Mouse (Mus musculus): ENCODE data around the gene Dcps. TPM values are rescaled to one million over a fixed set of nuclear protein-coding genes. Genes with fewer than 3 reads are reported as not detected.
"Not testable (repeated sequence)": the region's sequence is repeated elsewhere in the genome, so short reads cannot be mapped to it uniquely, and the experiment has no call there.

Gene Dcps
- polyA plus RNA-seq, 1 experiment from 2014 or later = 43.4 TPM

DNA sequence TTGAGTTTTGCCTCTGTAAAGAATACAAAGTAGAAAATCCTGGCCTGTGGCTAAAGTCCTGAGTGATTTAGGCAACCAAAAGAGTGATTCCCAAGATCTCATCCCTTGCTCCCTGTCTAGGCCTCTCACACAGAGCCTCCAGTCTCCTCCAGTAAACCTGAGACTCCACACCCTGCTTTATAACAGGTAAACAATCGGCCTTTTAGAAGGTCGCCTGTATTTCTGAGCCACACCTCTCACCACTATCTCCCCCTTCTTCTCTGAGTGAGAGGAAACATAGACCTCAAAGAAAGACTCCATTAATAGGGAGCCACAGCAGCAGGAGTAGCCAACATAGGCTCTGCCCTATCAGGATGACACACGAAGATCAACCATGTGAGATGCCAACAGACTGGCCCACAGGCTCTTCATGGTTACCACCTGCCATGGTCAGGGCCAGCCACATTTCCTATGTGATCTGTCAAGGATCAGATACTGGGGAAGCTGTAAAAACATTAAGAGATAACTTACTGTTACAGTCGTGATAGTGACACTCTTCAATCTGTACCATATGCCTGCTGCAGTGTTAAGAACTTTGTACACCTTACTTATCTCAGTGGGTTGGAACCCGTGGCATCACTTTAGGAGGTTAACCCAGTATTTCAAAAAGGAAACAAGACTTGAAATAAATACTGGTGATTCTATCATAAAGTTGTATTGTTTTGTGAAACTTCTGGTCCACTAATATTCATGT is 11.6 kb downstream of the Dcps start:
- WGBS (ENCODE audit: insufficient replicate concordance) = 38% methylated on average over 5 of the region's 5 CpGs

DNA sequence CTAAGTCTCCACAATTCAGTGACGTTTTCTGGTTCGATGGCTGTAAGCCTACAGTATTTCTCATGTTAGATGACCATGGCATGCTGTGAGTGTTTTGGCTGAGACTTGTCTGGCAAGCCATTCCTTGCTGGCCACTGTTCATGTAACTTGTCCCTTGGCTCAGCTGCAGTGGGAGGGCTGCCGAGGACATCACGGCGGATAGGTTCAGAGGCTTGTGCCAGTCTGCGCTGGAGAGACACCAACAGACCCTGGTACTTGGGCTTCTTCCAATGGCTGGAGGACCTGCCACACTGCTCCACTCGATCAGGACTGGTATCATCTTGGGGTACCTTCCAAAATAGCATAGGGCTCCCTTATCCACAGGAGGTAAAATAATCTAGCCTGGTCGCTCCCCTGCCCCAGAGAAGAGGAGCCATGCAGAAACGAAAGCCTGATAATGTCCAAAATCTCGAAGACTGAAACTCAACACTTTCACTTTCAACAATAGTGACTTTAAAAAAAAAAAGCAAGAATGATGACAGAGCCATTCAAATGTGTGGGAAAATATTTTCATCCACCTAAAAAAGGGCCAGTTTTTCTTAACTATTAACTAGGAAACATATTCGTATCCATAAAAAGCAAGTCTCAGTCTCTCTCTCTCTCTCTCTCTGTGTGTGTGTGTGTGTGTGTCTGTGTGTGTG is 12.7 kb downstream of the Dcps start:
- Histone ChIP-seq H3K4me1 (ENCODE audit: control insufficient read depth, low read depth, low read length) (peaks cover 3% of the 10 kb centered on the region; the same call in 1 of the 2 replicates), H3K9ac (ENCODE audit: low read depth, low read length) (no peak overlapping the region), H3K4me2 (ENCODE audit: low read depth, low read length) (no peak overlapping the region), H3K36me3 (ENCODE audit: control insufficient read depth, insufficient read depth) (no peaks in the 10 kb centered on the region), H3K9me3 (replicated peaks; ENCODE audit: control insufficient read depth, low read length) (no peaks in the 10 kb centered on the region), H3K27me3 (ENCODE audit: control insufficient read depth, insufficient read depth, low read depth, low read length) (no peaks in the 10 kb centered on the region), H3K4me3 (ENCODE audit: low read depth, low read length) (no peak overlapping the region), H3K27ac (ENCODE audit: low read length) (no peak overlapping the region)
- no peak for ATAC-seq (ENCODE audit: low read depth)
- 80% methylated on average over 11 of the region's 11 CpGs for WGBS (ENCODE audit: insufficient replicate concordance)

More for the DNA sequence above, 11.6 kb downstream of the Dcps start:
- Histone ChIP-seq H3K27ac (ENCODE audit: low read length) (no peak overlapping the region), H3K4me1 (ENCODE audit: control insufficient read depth, low read depth, low read length) (peaks cover 3% of the 10 kb centered on the region; the same call in 1 of the 2 replicates), H3K36me3 (ENCODE audit: control insufficient read depth, insufficient read depth) (no peaks in the 10 kb centered on the region), H3K9me3 (replicated peaks; ENCODE audit: control insufficient read depth, low read length) (no peaks in the 10 kb centered on the region), H3K27me3 (ENCODE audit: control insufficient read depth, insufficient read depth, low read depth, low read length) (no peaks in the 10 kb centered on the region), H3K4me3 (ENCODE audit: low read depth, low read length) (no peak overlapping the region), H3K9ac (ENCODE audit: low read depth, low read length) (no peak overlapping the region), H3K4me2 (ENCODE audit: low read depth, low read length) (no peak overlapping the region)
- 0 out of 2 replicates have a peak, but pooled peaks have one; percentile 9 for ATAC-seq (ENCODE audit: low read depth)

DNA sequence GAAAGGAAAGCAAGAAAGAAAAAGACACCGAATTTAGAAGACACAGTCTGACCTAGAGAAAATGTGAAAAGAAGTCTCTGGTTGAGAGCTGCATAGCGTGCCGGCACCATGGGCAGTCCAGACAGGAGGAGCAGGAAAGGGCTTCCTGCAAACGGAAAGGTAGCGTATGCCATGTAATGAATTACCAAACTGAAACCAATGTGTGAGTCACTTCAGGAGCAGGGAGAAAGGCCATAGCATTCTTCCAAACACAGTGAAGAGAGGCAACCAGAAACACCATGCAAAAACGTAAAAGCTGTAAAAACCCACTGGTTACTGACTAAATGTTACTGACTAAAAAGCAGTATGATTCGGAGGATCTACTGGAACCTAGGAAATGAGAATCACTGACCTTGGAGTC is 14.1 kb downstream of the Dcps start:
- Histone ChIP-seq H3K9ac (ENCODE audit: low read depth, low read length) (no peak overlapping the region), H3K9me3 (replicated peaks; ENCODE audit: control insufficient read depth, low read length) (no peaks in the 10 kb centered on the region), H3K27me3 (ENCODE audit: control insufficient read depth, insufficient read depth, low read depth, low read length) (no peaks in the 10 kb centered on the region), H3K4me3 (ENCODE audit: low read depth, low read length) (no peak overlapping the region), H3K4me1 (ENCODE audit: control insufficient read depth, low read depth, low read length) (no peaks in the 10 kb centered on the region; the same call in 1 of the 2 replicates), H3K27ac (ENCODE audit: low read length) (no peak overlapping the region), H3K36me3 (ENCODE audit: control insufficient read depth, insufficient read depth) (no peaks in the 10 kb centered on the region), H3K4me2 (ENCODE audit: low read depth, low read length) (no peak overlapping the region)
- ATAC-seq (ENCODE audit: low read depth) = no peak
- WGBS (ENCODE audit: insufficient replicate concordance) = 84% methylated on average over 7 of the region's 7 CpGs

DNA sequence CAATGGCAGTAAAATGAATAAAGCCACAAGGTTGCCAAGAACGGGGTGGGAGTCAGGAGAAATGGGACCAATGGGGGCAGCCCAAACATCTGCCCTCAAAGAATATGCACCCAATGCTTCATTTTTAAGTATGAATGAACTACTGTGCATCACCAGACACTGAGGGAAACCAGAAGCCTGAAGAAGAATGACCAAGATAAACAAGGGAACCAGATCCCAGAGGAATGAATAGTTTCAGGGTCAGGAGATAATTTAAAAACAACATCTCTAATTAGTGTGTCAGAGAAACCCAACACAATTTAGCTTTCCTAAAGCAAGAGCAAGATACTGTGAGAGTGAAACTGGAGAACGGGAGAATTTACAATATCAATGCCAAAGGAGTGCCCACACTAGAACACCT is 15.2 kb downstream of the Dcps start:
- Histone ChIP-seq H3K4me2 (ENCODE audit: low read depth, low read length) (no peak overlapping the region), H3K27ac (ENCODE audit: low read length) (no peak overlapping the region), H3K4me3 (ENCODE audit: low read depth, low read length) (no peak overlapping the region), H3K9me3 (replicated peaks; ENCODE audit: control insufficient read depth, low read length) (no peaks in the 10 kb centered on the region), H3K9ac (ENCODE audit: low read depth, low read length) (no peak overlapping the region), H3K27me3 (ENCODE audit: control insufficient read depth, insufficient read depth, low read depth, low read length) (no peaks in the 10 kb centered on the region), H3K4me1 (ENCODE audit: control insufficient read depth, low read depth, low read length) (no peaks in the 10 kb centered on the region; the same call in 1 of the 2 replicates), H3K36me3 (ENCODE audit: control insufficient read depth, insufficient read depth) (no peaks in the 10 kb centered on the region)
- 75% methylated on average over 2 of the region's 2 CpGs for WGBS (ENCODE audit: insufficient replicate concordance)
- ATAC-seq (ENCODE audit: low read depth) = no peak

DNA sequence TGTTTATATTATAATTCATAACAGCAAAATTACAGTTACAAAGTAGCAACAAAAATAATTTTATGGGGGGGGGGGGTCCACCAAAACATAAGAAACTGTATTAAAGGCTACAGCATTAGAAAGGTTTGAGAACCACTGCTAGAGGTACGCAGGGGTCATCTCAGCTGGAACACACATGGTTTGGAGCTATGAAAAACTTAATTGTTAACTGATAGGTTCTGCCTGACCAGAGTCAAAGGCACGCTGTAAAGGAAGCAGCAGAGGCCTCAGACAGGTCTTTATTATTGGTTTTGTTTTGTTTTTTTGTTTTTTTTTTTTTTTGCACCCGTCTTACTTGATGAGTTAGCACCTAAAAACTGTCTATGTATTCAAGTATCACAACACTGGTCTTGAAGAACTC is 17.4 kb downstream of the Dcps start:
- H3K4me2 ChIP-seq (ENCODE audit: low read depth, low read length) = no peak overlapping the region
- H3K27ac ChIP-seq (ENCODE audit: low read length) = no peak overlapping the region
- no peak overlapping the region for H3K9ac ChIP-seq (ENCODE audit: low read depth, low read length)
- no peaks in the 10 kb centered on the region for H3K4me1 ChIP-seq (ENCODE audit: control insufficient read depth, low read depth, low read length)
- H3K27me3 ChIP-seq (ENCODE audit: control insufficient read depth, insufficient read depth, low read depth, low read length) = no peaks in the 10 kb centered on the region
- H3K36me3 ChIP-seq (ENCODE audit: control insufficient read depth, insufficient read depth) = no peaks in the 10 kb centered on the region
- no peaks in the 10 kb centered on the region for H3K9me3 ChIP-seq (replicated peaks; ENCODE audit: control insufficient read depth, low read length)
- ATAC-seq (ENCODE audit: low read depth) = no peak
- no peak overlapping the region for H3K4me3 ChIP-seq (ENCODE audit: low read depth, low read length)
- WGBS (ENCODE audit: insufficient replicate concordance) = 73% methylated on average over 3 of the region's 3 CpGs

DNA sequence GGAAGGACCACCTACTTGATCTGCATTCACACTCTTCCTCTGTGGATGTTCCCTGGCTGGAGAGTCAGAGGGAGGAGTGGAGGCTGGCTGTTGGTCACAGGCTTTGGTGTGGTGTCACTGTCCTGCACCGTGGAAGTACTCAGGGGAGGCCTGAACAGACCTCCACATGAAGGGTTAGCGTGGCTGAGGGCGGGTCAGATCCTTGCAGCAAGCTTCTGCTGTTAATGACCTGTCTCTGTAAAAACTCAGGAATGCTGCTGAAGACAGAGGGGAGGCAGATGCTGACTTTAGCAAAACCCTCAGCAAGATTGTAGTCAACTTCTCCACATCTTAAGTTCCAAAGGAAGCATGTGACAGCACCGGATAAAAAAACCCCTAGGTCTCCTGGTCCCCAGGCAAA is 19.0 kb downstream of the Dcps start:
- Histone ChIP-seq H3K9me3 (replicated peaks; ENCODE audit: control insufficient read depth, low read length) (no peaks in the 10 kb centered on the region), H3K4me1 (ENCODE audit: control insufficient read depth, low read depth, low read length) (no peaks in the 10 kb centered on the region), H3K4me2 (ENCODE audit: low read depth, low read length) (no peak overlapping the region), H3K9ac (ENCODE audit: low read depth, low read length) (no peak overlapping the region), H3K27me3 (ENCODE audit: control insufficient read depth, insufficient read depth, low read depth, low read length) (no peaks in the 10 kb centered on the region), H3K36me3 (ENCODE audit: control insufficient read depth, insufficient read depth) (no peaks in the 10 kb centered on the region), H3K4me3 (ENCODE audit: low read depth, low read length) (no peak overlapping the region), H3K27ac (ENCODE audit: low read length) (0 out of 2 replicates have a peak overlapping the region, but pooled peaks have one; percentile 20)
- WGBS (ENCODE audit: insufficient replicate concordance) = 68% methylated on average over 4 of the region's 4 CpGs
- ATAC-seq (ENCODE audit: low read depth) = no peak

DNA sequence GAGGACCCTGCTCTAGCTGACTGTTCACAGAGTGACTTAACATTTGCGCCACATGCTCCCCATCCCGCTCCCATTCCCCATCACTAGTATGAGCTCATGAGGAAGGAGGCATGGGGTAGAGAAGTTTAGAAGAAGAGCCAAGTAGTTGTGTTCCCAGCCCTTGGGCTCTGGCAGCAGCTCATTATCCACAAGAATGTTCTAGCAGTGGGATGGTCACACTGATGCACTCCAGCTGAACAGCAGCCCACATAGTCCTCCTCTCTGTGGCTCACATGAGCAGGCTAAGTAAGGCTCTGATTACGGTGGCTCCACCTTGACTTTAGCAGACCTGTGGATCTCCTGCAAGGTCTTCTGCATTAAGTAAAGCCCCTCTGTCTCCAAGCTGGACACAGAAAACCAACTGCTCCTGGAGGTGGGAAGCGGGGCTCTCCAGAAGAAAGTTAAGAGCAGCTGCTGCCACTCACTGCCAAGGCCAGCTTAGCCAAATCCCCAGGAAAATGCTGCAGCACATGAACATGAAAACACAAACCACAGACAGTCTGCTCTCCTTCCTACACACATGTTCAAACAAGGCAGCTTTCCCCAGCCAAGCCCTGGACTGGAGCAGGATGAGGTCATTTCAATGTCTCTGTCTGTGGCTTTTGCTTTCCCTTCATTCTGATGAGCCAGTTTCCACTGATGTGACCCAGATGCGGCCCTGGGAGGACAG is 19.7 kb downstream of the Dcps start:
- no peak for ATAC-seq (ENCODE audit: low read depth)
- no peak overlapping the region for H3K4me2 ChIP-seq (ENCODE audit: low read depth, low read length)
- 79% methylated on average over 5 of the region's 5 CpGs for WGBS (ENCODE audit: insufficient replicate concordance)
- H3K9me3 ChIP-seq (replicated peaks; ENCODE audit: control insufficient read depth, low read length) = no peaks in the 10 kb centered on the region
- H3K9ac ChIP-seq (ENCODE audit: low read depth, low read length) = no peak overlapping the region
- no peak overlapping the region for H3K4me3 ChIP-seq (ENCODE audit: low read depth, low read length)
- H3K4me1 ChIP-seq (ENCODE audit: control insufficient read depth, low read depth, low read length) = no peaks in the 10 kb centered on the region
- H3K27me3 ChIP-seq (ENCODE audit: control insufficient read depth, insufficient read depth, low read depth, low read length) = no peaks in the 10 kb centered on the region
- H3K27ac ChIP-seq (ENCODE audit: low read length) = 0 out of 2 replicates have a peak overlapping the region, but pooled peaks have one; percentile 20
- no peaks in the 10 kb centered on the region for H3K36me3 ChIP-seq (ENCODE audit: control insufficient read depth, insufficient read depth)

DNA sequence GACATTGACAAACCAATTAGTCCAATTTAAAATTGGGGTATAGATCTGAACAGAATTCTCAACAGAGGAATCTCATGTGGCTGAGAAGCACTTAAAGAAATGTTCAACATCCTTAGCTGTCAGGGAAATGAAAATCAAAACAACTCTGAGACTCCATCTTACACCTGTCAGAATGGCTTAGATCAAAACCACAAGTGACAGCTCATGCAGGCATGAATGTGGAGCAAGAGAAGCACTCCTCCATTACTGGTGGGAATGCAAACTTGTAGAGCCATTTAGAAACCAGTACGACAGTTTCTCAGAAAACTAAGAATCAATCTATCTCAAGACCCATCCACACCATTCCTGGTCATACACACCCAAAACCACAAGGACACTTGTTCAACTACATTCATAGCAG is 22.9 kb downstream of the Dcps start:
- H3K4me2 ChIP-seq (ENCODE audit: low read depth, low read length) = no peak overlapping the region
- H3K27me3 ChIP-seq (ENCODE audit: control insufficient read depth, insufficient read depth, low read depth, low read length) = no peaks in the 10 kb centered on the region
- no peaks in the 10 kb centered on the region for H3K36me3 ChIP-seq (ENCODE audit: control insufficient read depth, insufficient read depth)
- 50% methylated on average over 1 of the region's 1 CpGs for WGBS (ENCODE audit: insufficient replicate concordance)
- H3K27ac ChIP-seq (ENCODE audit: low read length) = no peak overlapping the region
- H3K9ac ChIP-seq (ENCODE audit: low read depth, low read length) = no peak overlapping the region
- no peak overlapping the region for H3K4me3 ChIP-seq (ENCODE audit: low read depth, low read length)
- no peaks in the 10 kb centered on the region for H3K9me3 ChIP-seq (replicated peaks; ENCODE audit: control insufficient read depth, low read length)
- ATAC-seq (ENCODE audit: low read depth) = no peak
- no peaks in the 10 kb centered on the region for H3K4me1 ChIP-seq (ENCODE audit: control insufficient read depth, low read depth, low read length)

DNA sequence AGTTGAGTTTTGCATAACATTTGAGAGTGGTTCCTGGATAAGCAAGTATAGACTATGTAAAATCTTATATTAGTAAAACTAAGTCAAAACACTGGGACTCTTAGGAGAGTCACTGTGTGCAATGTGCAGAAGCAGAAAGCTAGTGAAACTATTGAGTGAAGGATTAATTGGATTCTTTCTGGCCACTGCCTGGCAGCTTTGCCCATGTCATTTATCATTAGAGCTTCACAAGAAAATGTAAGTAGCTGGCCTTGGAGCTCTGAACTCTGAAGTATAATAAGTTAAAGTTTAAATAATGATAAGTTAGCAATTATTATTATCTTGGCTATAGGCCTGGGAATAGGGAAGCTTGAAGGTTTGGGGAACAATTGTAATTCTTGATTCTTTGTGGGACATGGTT is 27.0 kb downstream of the Dcps start:
- not testable (repeated sequence) for H3K4me2 ChIP-seq (ENCODE audit: low read depth, low read length); H3K4me3 ChIP-seq (ENCODE audit: low read depth, low read length); H3K4me1 ChIP-seq (ENCODE audit: control insufficient read depth, low read depth, low read length); ATAC-seq (ENCODE audit: low read depth); H3K27me3 ChIP-seq (ENCODE audit: control insufficient read depth, insufficient read depth, low read depth, low read length); H3K36me3 ChIP-seq (ENCODE audit: control insufficient read depth, insufficient read depth); H3K9me3 ChIP-seq (replicated peaks; ENCODE audit: control insufficient read depth, low read length); H3K9ac ChIP-seq (ENCODE audit: low read depth, low read length); H3K27ac ChIP-seq (ENCODE audit: low read length)

Data from liver, embryonic 16.5 days (tissue).